Mouse (Mus musculus): ENCODE data around the gene Camsap2.
A peak's percentile ranks its signal among the peaks of the same experiment; 100 is the strongest.

Gene Camsap2

GRCm38 (mm10) chr1:136222386-136222785, 123.5 kb downstream of the Camsap2 start:
- no peak for DNase-seq (ENCODE audit: low spot score)

- DNase-seq (ENCODE audit: low spot score), result peak; percentile 19
These were observed 125.7 kb downstream of the Camsap2 start for GRCm38 (mm10) chr1:136220037-136220871.

Data from testis, postnatal 14 days (tissue).